Mouse (Mus musculus): ENCODE measurements around the gene Ccdc148.

- no peak for TF ChIP-seq CTCF (IDR thresholded peaks at IDR 0.05 in 2 of 3, conservative IDR thresholded peaks at IDR 0.05 in 1 of 3; ENCODE audit: control insufficient read depth in 1 of 3, insufficient read depth in 1 of 3, low read depth in 2 of 3, low read length in 3 of 3, poor library complexity in 1 of 3, severe bottlenecking in 1 of 3)
- no peak for TF ChIP-seq RAD21 (IDR thresholded peaks at IDR 0.05; ENCODE audit: low read depth, low read length)
- no peak for TF ChIP-seq EP300 (IDR thresholded peaks at IDR 0.05; ENCODE audit: low read depth in 1 of 2, low read length in 2 of 2)
- TF ChIP-seq ZKSCAN1 (IDR thresholded peaks at IDR 0.05; ENCODE audit: low read depth, low read length) = no peak
Observed at GRCm38 (mm10) chr2:59035206-59035605, 125.3 kb downstream of the Ccdc148 start.

Data from MEL (cell line).